Mouse (Mus musculus): ENCODE data around the gene Qsox2.

DNA sequence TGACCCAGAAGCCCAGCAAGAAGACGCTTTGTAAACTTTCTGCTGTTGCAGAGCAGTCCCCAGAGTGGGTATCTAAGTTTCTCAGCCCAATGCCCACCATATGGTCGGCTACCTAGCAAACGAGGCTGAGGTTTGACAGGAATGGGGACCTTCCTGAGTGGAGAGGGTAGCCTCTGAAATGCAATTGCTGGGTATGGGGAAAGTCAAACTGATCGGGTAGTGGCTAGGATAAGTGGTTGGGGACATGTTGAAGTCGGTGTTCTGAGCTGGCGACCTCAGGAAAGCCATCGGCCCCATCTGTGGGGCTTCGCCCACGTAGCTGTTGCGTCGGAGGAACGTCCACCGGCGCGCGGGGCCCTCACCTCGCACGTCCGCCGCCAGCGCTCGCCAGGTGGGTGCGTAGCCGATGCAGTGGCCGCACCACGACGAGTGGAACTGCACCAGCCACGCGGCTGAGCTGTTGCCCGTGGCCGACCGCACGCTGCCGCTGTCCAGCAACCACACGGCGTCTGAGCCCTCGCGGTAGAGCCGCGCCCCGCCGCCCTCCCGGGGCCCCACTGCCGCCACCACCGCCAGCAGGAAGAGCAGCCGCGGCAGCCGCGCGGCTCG lies 540 bp downstream of the Qsox2 start:
- TF ChIP-seq CTCF (IDR thresholded peaks at IDR 0.05; ENCODE audit: extremely low read depth, insufficient read depth, insufficient read length, insufficient replicate concordance) (no peak), POLR2A (IDR thresholded peaks at IDR 0.05; ENCODE audit: low read depth, low read length) (no peak)

Measured in spleen, adult 2 months (tissue).